Mouse (Mus musculus): ENCODE measurements at regions not wholly inside any gene's neighbourhood (a gene's known extent, or its start where the extent isn't known, plus 50 kb on each side); places are given as distances from the start of the nearest gene placed in this dataset.

GRCm38 (mm10) chr8:126737032-126737431 lies 143.2 kb upstream of the Irf2bp2 start:
- DNase-seq = no peak

DNA sequence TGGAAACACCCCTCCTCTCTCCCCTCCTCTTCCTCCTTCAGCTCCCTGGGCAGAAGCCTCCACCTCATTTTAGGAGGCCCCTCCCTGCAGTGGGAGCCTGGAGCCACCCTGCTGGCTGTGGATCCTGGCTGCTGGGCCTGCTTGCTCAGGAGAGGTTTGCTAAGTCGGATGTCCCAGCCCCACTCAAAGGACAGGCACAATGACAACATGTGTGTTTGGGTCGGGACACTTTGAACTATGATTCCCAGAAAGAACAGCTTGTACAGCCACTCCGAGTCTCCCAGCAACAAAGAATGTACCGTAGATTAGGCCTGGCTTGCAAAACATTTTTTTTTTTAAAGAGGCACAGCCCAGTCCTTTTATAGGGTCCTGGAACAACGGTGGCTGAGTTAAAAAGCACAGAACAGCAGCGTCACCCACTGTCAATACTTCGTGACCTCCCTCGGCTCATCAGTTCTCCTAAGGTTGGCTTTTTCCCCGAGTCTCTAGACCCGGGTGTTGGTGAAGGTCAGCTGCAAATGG lies 142.7 kb upstream of the Irf2bp2 start:
- peak; percentile 83 for DNase-seq

DNA sequence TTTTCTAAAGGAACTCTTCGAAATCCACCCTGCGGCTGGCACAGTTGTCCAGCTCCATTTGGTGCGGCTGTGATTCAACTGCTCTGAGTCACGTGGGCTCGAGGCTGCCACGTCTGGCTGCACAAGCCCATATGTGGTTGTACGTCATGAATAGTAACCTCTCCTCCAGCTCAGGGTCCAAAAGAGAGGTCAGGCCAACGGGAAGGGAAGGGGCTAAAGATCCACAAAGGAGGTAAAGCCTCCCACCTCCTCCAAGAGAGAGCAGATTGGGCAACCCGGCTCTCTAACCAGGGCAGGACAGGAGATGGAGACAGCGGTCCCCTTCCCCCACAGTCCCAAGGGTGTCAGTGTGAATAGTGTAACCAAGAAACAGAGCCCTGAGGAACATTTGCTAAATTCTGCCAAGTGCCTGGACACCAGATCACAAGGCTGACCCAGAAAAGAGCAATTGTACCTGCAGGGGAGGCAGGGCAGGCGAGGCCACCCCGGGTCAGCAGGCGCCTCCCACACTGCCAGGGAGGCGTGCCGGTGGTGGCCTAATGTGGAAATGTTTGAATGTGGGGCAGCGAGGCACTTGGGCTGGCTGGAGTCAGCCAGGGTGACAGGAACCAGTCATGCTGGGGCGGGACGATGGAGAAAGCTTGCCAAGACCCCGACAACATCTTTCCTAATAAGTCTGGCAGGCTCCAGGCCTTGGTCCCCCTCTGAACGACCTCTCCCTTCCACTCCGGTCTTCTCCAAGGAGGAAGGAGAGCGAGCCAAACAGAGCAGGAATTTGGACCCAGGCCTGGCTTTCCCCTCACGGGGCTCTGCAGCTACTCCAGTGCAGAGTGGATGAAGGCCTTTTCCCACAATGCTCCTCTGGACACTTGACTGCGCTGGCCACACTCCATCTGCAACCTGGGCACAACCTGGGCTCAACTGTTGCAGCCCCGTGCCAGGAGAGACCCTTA lies 142.0 kb upstream of the Irf2bp2 start:
- peak; percentile 96 for DNase-seq

GRCm38 (mm10) chr8:126734743-126735487 lies 141.1 kb upstream of the Irf2bp2 start:
- DNase-seq = peak; percentile 37

GRCm38 (mm10) chr8:126733779-126734178 lies 140.0 kb upstream of the Irf2bp2 start:
- no peak for DNase-seq

GRCm38 (mm10) chr8:126733307-126733706 lies 139.5 kb upstream of the Irf2bp2 start:
- DNase-seq = no peak

- DNase-seq = no peak
These were observed 136.3 kb upstream of the Irf2bp2 start for GRCm38 (mm10) chr8:126730017-126730631.

DNA sequence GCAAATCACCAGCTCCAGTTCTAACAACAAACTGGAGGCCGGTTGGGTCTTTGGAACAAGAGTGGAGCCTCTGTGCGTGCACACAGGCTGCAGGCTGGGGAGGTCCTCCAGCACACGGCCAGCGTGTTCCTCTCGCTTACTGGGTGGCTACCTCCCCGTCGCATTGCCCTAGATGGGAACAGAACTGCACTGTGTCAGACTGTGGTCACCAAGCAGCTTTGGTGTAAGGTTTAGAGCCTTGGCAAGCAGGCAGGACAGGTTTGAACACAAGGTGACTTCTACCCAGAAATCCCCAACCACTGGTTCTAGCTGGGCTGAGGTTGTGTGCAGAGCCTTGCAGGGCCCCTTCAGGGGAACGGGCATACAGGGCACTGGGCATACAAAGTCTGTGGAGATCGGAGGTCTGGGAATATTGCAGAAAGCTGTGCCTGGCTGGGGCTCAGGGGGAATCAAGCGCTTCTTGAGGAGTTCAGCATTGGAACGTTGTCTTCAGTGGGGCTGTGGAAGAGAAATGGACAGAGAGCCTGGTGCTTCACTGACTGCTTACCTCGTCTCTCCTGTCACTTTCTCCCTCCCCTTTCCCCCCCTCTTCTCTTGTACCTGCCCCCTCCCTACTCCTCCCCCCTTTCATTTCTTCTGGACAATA lies 135.3 kb upstream of the Irf2bp2 start:
- DNase-seq = no peak

- DNase-seq = no peak
These were observed 134.3 kb upstream of the Irf2bp2 start for GRCm38 (mm10) chr8:126728135-126728534.

GRCm38 (mm10) chr8:126727068-126727467 lies 133.3 kb upstream of the Irf2bp2 start:
- no peak for DNase-seq

DNA sequence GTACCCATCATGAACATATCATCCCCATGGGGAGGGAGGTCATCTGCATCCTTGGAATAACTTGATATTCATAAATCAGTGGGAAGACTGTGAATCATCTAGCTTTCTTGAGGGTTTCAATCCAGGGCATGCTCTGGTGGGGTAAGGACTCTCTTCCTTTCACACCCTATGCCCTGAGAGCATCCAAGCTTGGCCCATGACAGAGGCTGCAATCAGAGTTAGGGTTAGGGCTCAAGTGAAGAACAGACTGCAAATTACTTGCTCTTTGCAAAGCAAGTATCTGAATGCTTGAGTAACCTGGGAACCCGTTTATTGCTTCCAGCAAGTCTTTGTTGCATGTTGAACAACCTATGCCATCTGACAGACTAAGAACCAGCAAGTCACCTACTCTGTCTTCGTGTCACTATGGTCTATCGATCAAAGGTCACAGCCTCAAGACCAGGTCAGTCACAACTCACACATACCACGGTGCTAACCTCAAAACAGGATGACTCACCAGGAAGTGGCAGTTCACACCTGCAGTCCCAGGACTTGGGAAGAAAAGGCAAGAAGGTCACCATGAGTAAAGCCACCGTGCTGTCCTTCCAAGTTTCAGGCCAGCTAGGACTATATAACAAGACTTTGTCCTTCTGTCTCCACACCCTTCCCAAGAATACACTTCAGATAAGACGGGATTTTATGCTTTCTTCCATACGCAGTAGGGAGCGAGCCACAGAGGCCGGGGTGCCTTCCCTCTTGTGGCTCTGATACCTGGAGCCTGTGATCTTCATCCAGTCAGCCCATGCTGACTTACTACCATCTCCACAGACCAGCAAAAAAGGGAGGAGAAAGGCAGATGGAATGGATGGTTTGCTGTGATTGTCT lies 129.7 kb upstream of the Irf2bp2 start:
- DNase-seq = no peak

GRCm38 (mm10) chr8:126721621-126722020 lies 127.8 kb upstream of the Irf2bp2 start:
- DNase-seq = peak; percentile 68

GRCm38 (mm10) chr8:126720473-126721145 lies 126.8 kb upstream of the Irf2bp2 start:
- DNase-seq = no peak

DNA sequence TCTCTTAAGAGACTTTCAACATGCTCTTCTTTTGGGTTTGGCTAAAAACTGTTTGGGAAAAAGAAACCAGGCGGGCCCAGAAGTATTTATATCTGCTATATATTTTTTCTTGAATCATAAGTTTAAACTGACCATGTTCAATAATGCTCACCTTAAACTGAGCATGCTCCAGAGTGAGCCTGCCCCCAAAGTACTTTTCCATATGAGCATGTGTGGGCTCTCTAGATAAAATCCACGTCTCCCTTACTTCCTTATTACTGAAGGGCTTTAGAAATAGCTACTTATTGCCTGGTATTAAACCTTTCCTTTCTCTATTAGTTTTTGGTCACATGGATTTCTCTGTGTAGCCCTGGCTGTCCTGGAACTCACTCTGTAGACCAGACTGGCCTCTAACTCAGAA lies 126.0 kb upstream of the Irf2bp2 start:
- DNase-seq = no peak

- DNase-seq = no peak
These were observed 123.9 kb upstream of the Irf2bp2 start for GRCm38 (mm10) chr8:126717652-126718155.

DNA sequence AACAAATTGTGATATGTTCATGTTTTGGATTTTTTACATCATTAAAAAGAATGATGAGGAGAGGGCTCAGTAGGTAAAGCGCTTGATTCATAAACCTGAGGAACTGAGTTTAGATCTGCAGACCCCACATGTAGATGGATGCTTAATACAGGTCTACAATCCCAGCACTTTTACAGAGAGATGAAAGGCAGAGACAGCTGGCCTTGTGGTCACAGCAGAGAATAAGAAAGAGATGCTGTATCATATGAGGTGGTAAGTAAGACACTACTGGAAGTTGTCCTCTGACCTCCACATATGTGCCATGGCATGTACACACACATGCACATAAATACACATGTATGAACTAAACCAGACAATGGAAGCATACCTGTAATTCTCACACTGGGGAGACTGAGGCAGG lies 121.9 kb upstream of the Irf2bp2 start:
- no peak for DNase-seq

GRCm38 (mm10) chr8:126713602-126714145 lies 119.9 kb upstream of the Irf2bp2 start:
- no peak for DNase-seq

DNA sequence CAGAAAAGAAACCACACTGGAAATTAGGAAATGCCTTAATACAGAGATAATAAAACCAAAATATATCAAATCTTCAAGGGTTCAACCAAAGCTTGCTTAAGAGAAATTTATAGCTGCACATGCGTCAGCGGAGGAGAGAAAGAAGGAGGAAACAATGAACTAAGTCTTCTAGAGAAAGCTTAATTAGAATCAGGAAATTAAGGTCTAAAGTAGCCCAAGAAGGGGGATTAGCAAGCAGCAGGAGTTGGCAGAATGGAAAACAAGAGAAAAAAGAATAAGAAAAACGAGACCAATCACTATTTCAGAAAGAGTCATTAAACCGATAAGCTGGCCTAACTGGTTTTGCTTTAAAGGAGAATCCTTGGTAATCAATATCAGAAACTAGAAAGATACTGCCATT lies 119.4 kb upstream of the Irf2bp2 start:
- DNase-seq = no peak

- peak; percentile 63 for DNase-seq
These were observed 119.0 kb upstream of the Irf2bp2 start for GRCm38 (mm10) chr8:126712749-126713148.

DNA sequence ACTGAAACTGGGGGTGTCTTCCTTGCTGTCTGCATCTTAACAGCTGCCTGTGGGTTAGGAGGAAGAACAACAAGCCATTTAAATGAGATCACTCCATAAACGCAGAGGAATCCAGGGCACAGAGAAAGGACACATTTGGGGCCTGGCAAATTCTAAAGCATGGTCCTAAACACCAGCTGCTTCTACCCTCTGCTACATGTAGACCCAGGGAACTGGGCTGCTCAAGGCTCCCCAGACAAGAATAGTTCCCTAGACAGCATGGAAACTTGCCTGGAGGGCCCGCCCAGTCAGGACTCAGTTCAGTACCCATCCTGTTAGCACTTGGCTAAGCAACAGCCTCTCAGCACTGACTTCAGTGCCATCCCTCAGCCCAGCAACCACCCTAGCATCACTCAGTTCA lies 115.2 kb upstream of the Irf2bp2 start:
- no peak for DNase-seq

All from heart, postnatal 4 days (tissue).